Comparison of ENCODE assay signal across 9 mouse cellular contexts in the genomic region with DNA sequence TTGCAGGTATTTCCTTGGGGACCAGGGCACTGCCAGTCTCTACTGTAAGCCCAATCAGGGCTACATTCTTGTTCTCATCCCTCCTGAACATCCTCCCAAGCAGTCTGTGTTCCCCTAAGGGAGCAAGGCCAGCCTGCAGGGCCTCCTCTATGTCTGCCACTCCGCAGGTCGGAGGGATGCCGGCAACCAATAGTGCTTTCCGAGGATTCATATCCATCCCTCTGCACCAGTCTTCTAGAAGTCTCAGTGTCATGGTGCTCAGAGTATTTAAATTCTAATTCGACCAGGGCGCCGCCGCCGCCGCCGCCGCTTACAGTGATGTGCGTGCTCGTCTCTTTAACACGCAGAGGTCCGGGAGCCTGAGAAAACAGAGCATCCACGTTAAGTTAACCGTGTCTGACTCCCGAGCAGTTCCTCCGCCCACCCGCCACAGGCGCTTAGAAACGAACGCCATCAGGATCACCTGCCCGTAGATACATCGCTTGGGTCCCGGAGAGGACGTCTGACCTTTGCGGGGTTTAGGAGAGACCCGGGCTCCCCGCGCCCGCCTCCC. TPM values are rescaled to one million over a fixed set of nuclear protein-coding genes. Genes with fewer than 3 reads are reported as not detected.
DNase-seq lines count a peak whose midpoint lies in the region; ATAC-seq and TF ChIP-seq lines count a peak whose summit lies in the region.
"Had no signal": no experiment of that assay in that cellular context is flagged by ENCODE, and none has a peak within 500 bp of the region (broad histone marks: within the 10 kb centered on the region; RNA-seq: fewer than 3 reads in every experiment).

No protein-coding gene starts in this region.

- peaks cover 4% of the 10 kb centered on the region for H3K4me1 ChIP-seq in heart, adult 2 months (ENCODE audit: control insufficient read depth, insufficient read depth, low read length)
- H3K4me1 ChIP-seq in embryonic fibroblast, embryonic 13.5 days (ENCODE audit: control insufficient read depth, insufficient read depth, low read length), result peaks cover 5% of the 10 kb centered on the region; the same call in 1 of the 2 replicates
- peaks cover 20% of the 10 kb centered on the region for H3K4me1 ChIP-seq in limb, embryonic 13.5 days
- peaks cover 11% of the 10 kb centered on the region for H3K4me1 ChIP-seq in stomach, embryonic 15.5 days

- peak overlapping the region; percentile 78 for H3K4me2 ChIP-seq in limb, embryonic 13.5 days (replicated peaks)
- peak overlapping the region; percentile 72 for H3K4me2 ChIP-seq in stomach, embryonic 15.5 days

- H3K36me3 ChIP-seq in heart, adult 2 months (ENCODE audit: control insufficient read depth, insufficient read depth, low read length), result peaks cover 11% of the 10 kb centered on the region
- H3K36me3 ChIP-seq in C2C12 (ENCODE audit: control insufficient read depth, insufficient read depth), result peaks cover 24% of the 10 kb centered on the region
- H3K36me3 ChIP-seq in limb, embryonic 13.5 days, result peaks cover 6% of the 10 kb centered on the region
- no peaks in the 10 kb centered on the region for H3K36me3 ChIP-seq in stomach, embryonic 15.5 days

- under 1% methylated on average over 33 of the region's 33 CpGs for WGBS in heart, adult 2 months
- under 1% methylated on average over 33 of the region's 33 CpGs for WGBS in limb, embryonic 13.5 days
- under 1% methylated on average over 33 of the region's 33 CpGs for WGBS in stomach, embryonic 15.5 days

- peak overlapping the region; percentile 89 for H3K27ac ChIP-seq in heart, adult 2 months
- H3K27ac ChIP-seq in embryonic fibroblast, embryonic 13.5 days (ENCODE audit: insufficient read depth, low read length), result peak overlapping the region; percentile 71
- peak overlapping the region; percentile 85 for H3K27ac ChIP-seq in limb, embryonic 13.5 days
- H3K27ac ChIP-seq in stomach, embryonic 15.5 days, result peak overlapping the region; percentile 94

- H3K79me3 ChIP-seq in C2C12 (ENCODE audit: low read depth), result peaks cover 36% of the 10 kb centered on the region

- H3K27me3 ChIP-seq in heart, adult 2 months (ENCODE audit: control insufficient read depth, insufficient read depth, low read length), result no peaks in the 10 kb centered on the region
- no peaks in the 10 kb centered on the region for H3K27me3 ChIP-seq in C2C12 (ENCODE audit: control insufficient read depth, insufficient read depth, insufficient read length)
- H3K27me3 ChIP-seq in limb, embryonic 13.5 days, result no peaks in the 10 kb centered on the region
- H3K27me3 ChIP-seq in stomach, embryonic 15.5 days (replicated peaks), result no peaks in the 10 kb centered on the region

- peak overlapping the region; percentile 89 for H3K4me3 ChIP-seq in heart, adult 2 months
- H3K4me3 ChIP-seq in C2C12 (ENCODE audit: insufficient read depth, poor library complexity, severe bottlenecking), result peak overlapping the region; percentile 61
- H3K4me3 ChIP-seq in embryonic fibroblast, embryonic 13.5 days (ENCODE audit: insufficient read depth, low read length), result peak overlapping the region; percentile 93
- H3K4me3 ChIP-seq in limb, embryonic 13.5 days, result peak overlapping the region; percentile 81
- peak overlapping the region; percentile 80 for H3K4me3 ChIP-seq in stomach, embryonic 15.5 days (replicated peaks)

- TF ChIP-seq CTCF in heart, adult 2 months (IDR thresholded peaks at IDR 0.05), result no peak
- TF ChIP-seq CTCF in C2C12 (IDR thresholded peaks at IDR 0.05; ENCODE audit: control insufficient read depth, insufficient read depth, insufficient read length), result no peak
- TF ChIP-seq CTCF in embryonic fibroblast, embryonic 13.5 days (IDR thresholded peaks at IDR 0.05; ENCODE audit: borderline replicate concordance, insufficient read depth, low read length), result no peak

- peak in 1 of 2 experiments; percentile 29 for DNase-seq in heart, adult 2 months
- no peak for DNase-seq in heart, postnatal 4 days
- DNase-seq in gastrocnemius, postnatal 10 days, result no peak
- DNase-seq in adrenal gland, adult 18-20 months (ENCODE audit: low spot score in 2 of 2), result no peak

- peak overlapping the region; percentile 86 for H3K9ac ChIP-seq in heart, adult 2 months (ENCODE audit: low read depth, low read length)
- H3K9ac ChIP-seq in limb, embryonic 13.5 days, result peak overlapping the region; percentile 91
- peak overlapping the region; percentile 69 for H3K9ac ChIP-seq in stomach, embryonic 15.5 days

- no peak for TF ChIP-seq EP300 in heart, adult 2 months (IDR thresholded peaks at IDR 0.05; ENCODE audit: insufficient read depth, low read depth, low read length)

- H3ac ChIP-seq in C2C12 (ENCODE audit: control insufficient read depth, insufficient read length, low read depth), result peak overlapping the region; percentile 84

- intact Hi-C loops in heart, adult 2 months (cut with DNase I), result loop anchor here (1.0 to 5.0 kb wide), 3 partner anchors 14 to 134 kb away; a partner anchor contains a TSS

- no peaks in the 10 kb centered on the region; the same call in 1 of the 2 replicates for H3K79me2 ChIP-seq in heart, adult 2 months (replicated peaks; ENCODE audit: control insufficient read depth, insufficient read depth, low read length)
- H3K79me2 ChIP-seq in C2C12 (ENCODE audit: control insufficient read depth, insufficient read depth), result peaks cover 58% of the 10 kb centered on the region

- no peaks in the 10 kb centered on the region for H3K9me3 ChIP-seq in limb, embryonic 13.5 days
- no peaks in the 10 kb centered on the region for H3K9me3 ChIP-seq in stomach, embryonic 15.5 days

- TF ChIP-seq POLR2A in heart, adult 2 months (IDR thresholded peaks at IDR 0.05; ENCODE audit: insufficient read depth, low read depth, low read length), result no peak
- TF ChIP-seq POLR2A in embryonic fibroblast, embryonic 13.5 days (IDR thresholded peaks at IDR 0.05; ENCODE audit: low read depth, low read length), result no peak

- peak; percentile 52; the same call in 1 of the 2 replicates for ATAC-seq in limb, embryonic 13.5 days (ENCODE audit: low FRiP score, low read depth)
- ATAC-seq in stomach, embryonic 15.5 days (ENCODE audit: insufficient read depth, low FRiP score, low read depth), result no peak

TF ChIP-seq in C2C12, 6 proteins besides CTCF, POLR2A, EP300 and RAD21 (continues in another document):
- TF ChIP-seq FOSL1 (IDR thresholded peaks at IDR 0.05; ENCODE audit: insufficient read depth, low read length, poor library complexity, severe bottlenecking) (no peak), MYOG (IDR thresholded peaks at IDR 0.05; ENCODE audit: control insufficient read depth, extremely low read depth, insufficient read length) (no peak), MAX (IDR thresholded peaks at IDR 0.05) (no peak), USF1 (IDR thresholded peaks at IDR 0.05; ENCODE audit: low read depth) (no peak)

RNA-seq across cellular contexts. Expression of a gene that starts 0.3 kb away (rescaled TPM):
- 1 to 10 TPM; 7.0 to 7.5 TPM for total RNA-seq in heart, adult 2 months (2021)
- 0.51 TPM in 1 of 2 replicates, not detected in the other for polyA plus RNA-seq in heart, adult 2 months (2012; rRNA removed)
- 10 to 100 TPM in 1 of 2 experiments, 1 to 10 TPM in 1; 8.2 to 11.4 TPM for total RNA-seq in heart, postnatal 4 days (2021)
- polyA plus RNA-seq in C2C12 (2012; fragmentation: generic; extraction: Trizol), result 4.7 TPM
- 2.7 and 3.3 TPM in 2 replicates for polyA plus RNA-seq in embryonic fibroblast, embryonic 13.5 days (2011; ENCODE audit: insufficient read length, low read depth, missing spikeins)
- polyA plus RNA-seq in limb, embryonic 13.5 days (2015; fragmentation: Nextera tagmentation; extraction: Ambion mirVana), result 28.1 and 30.2 TPM in 2 replicates
- 20.7 and 25.0 TPM in 2 replicates for polyA plus RNA-seq in stomach, embryonic 15.5 days (2015; fragmentation: Nextera tagmentation; extraction: Ambion mirVana)
- 1 to 10 TPM; 6.4 to 6.8 TPM for total RNA-seq in gastrocnemius, postnatal 10 days (2021)
- total RNA-seq in adrenal gland, adult 18-20 months (2021), result 10 to 100 TPM in 1 of 2 experiments, 1 to 10 TPM in 1; 7.5 to 11.0 TPM

RNA-seq across cellular contexts. Expression of a gene that starts 0.5 kb away (rescaled TPM):
- total RNA-seq in heart, adult 2 months (2021), result 1 to 10 TPM; 4.5 to 4.6 TPM
- 1.8 and 4.0 TPM in 2 replicates for polyA plus RNA-seq in heart, adult 2 months (2012; rRNA removed)
- 1 to 10 TPM; 5.7 to 6.0 TPM for total RNA-seq in heart, postnatal 4 days (2021)
- polyA plus RNA-seq in C2C12 (2012; fragmentation: generic; extraction: Trizol), result 4.5 TPM
- polyA plus RNA-seq in embryonic fibroblast, embryonic 13.5 days (2011; ENCODE audit: insufficient read length, low read depth, missing spikeins), result 4.8 and 5.0 TPM in 2 replicates
- polyA plus RNA-seq in limb, embryonic 13.5 days (2015; fragmentation: Nextera tagmentation; extraction: Ambion mirVana), result 10.2 and 10.4 TPM in 2 replicates
- 12.2 and 12.9 TPM in 2 replicates for polyA plus RNA-seq in stomach, embryonic 15.5 days (2015; fragmentation: Nextera tagmentation; extraction: Ambion mirVana)
- total RNA-seq in gastrocnemius, postnatal 10 days (2021), result 1 to 10 TPM; 2.3 to 2.7 TPM
- total RNA-seq in adrenal gland, adult 18-20 months (2021), result 10 to 100 TPM in 1 of 2 experiments, 1 to 10 TPM in 1; 8.0 to 10.5 TPM

RNA-seq across cellular contexts. Expression of a gene that starts 14.5 kb away (rescaled TPM):
- not detected for total RNA-seq in heart, adult 2 months (2021)
- polyA plus RNA-seq in heart, adult 2 months (2012; rRNA removed), result not detected in 2 replicates
- total RNA-seq in heart, postnatal 4 days (2021), result not detected
- polyA plus RNA-seq in C2C12 (2012; fragmentation: generic; extraction: Trizol), result 0.13 TPM
- not detected in 2 replicates for polyA plus RNA-seq in embryonic fibroblast, embryonic 13.5 days (2011; ENCODE audit: insufficient read length, low read depth, missing spikeins)
- not detected in 2 replicates for polyA plus RNA-seq in limb, embryonic 13.5 days (2015; fragmentation: Nextera tagmentation; extraction: Ambion mirVana)
- not detected in 2 replicates for polyA plus RNA-seq in stomach, embryonic 15.5 days (2015; fragmentation: Nextera tagmentation; extraction: Ambion mirVana)
- total RNA-seq in gastrocnemius, postnatal 10 days (2021), result not detected
- not detected for total RNA-seq in adrenal gland, adult 18-20 months (2021)
- polyA plus RNA-seq: gonadal fat pad, adult 2 months had no signal

RNA-seq across cellular contexts. Expression of a gene that starts 14.5 kb away (rescaled TPM):
- total RNA-seq in heart, adult 2 months (2021), result 10 to 100 TPM in 1 of 2 experiments, 1 to 10 TPM in 1; 9.8 to 10.4 TPM
- polyA plus RNA-seq in heart, adult 2 months (2012; rRNA removed), result 5.9 and 7.0 TPM in 2 replicates
- 10 to 100 TPM; 13.0 to 13.5 TPM for total RNA-seq in heart, postnatal 4 days (2021)
- 8.9 TPM for polyA plus RNA-seq in C2C12 (2012; fragmentation: generic; extraction: Trizol)
- polyA plus RNA-seq in embryonic fibroblast, embryonic 13.5 days (2011; ENCODE audit: insufficient read length, low read depth, missing spikeins), result 5.4 and 7.0 TPM in 2 replicates
- polyA plus RNA-seq in limb, embryonic 13.5 days (2015; fragmentation: Nextera tagmentation; extraction: Ambion mirVana), result 34.9 TPM in 2 replicates
- 28.7 and 29.2 TPM in 2 replicates for polyA plus RNA-seq in stomach, embryonic 15.5 days (2015; fragmentation: Nextera tagmentation; extraction: Ambion mirVana)
- 1 to 10 TPM; 6.7 to 7.4 TPM for total RNA-seq in gastrocnemius, postnatal 10 days (2021)
- total RNA-seq in adrenal gland, adult 18-20 months (2021), result 10 to 100 TPM; 15.8 to 20.9 TPM

RNA-seq across cellular contexts. Expression of a gene that starts 14.7 kb away (rescaled TPM):
- total RNA-seq in heart, adult 2 months (2021), result 10 to 100 TPM; 22.8 to 24.6 TPM
- 12.3 and 22.8 TPM in 2 replicates for polyA plus RNA-seq in heart, adult 2 months (2012; rRNA removed)
- total RNA-seq in heart, postnatal 4 days (2021), result 10 to 100 TPM; 37.3 to 39.1 TPM
- polyA plus RNA-seq in C2C12 (2012; fragmentation: generic; extraction: Trizol), result 20.6 TPM
- polyA plus RNA-seq in embryonic fibroblast, embryonic 13.5 days (2011; ENCODE audit: insufficient read length, low read depth, missing spikeins), result 28.8 and 35.5 TPM in 2 replicates
- 44.8 and 47.0 TPM in 2 replicates for polyA plus RNA-seq in limb, embryonic 13.5 days (2015; fragmentation: Nextera tagmentation; extraction: Ambion mirVana)
- polyA plus RNA-seq in stomach, embryonic 15.5 days (2015; fragmentation: Nextera tagmentation; extraction: Ambion mirVana), result 34.2 and 37.2 TPM in 2 replicates
- 10 to 100 TPM; 15.2 to 17.7 TPM for total RNA-seq in gastrocnemius, postnatal 10 days (2021)
- total RNA-seq in adrenal gland, adult 18-20 months (2021), result 10 to 100 TPM; 32.6 to 33.2 TPM
